Mouse (Mus musculus) ES-Bruce4 (cell line): ENCODE data around the gene Thap4.

Source experiments
- CTCF ChIP-seq: IDR thresholded peaks from one replicate; pipeline ENCODE4 v1.8.1; 2011; ENCODE audit warnings: low read depth, low read length
- POLR2A ChIP-seq: IDR thresholded peaks from one replicate; pipeline ENCODE4 v1.8.1; 2011; ENCODE audit warnings: low read length; ENCODE audit not compliant: insufficient read depth

- TF ChIP-seq POLR2A (no peak), CTCF (no peak)
Measured at GRCm38 (mm10) chr1:93802771-93803170, 48.1 kb upstream of the Thap4 start.
